Mouse (Mus musculus) midbrain, embryonic 11.5 days (tissue): Measurements from ENCODE around the gene Plac1. TPM values are rescaled to one million over a fixed set of nuclear protein-coding genes. Genes with fewer than 3 reads are reported as not detected.
A peak's percentile ranks its signal among the peaks of the same experiment; 100 is the strongest.
"Not testable (repeated sequence)": the region's sequence is repeated elsewhere in the genome, so short reads cannot be mapped to it uniquely, and the experiment has no call there.

Source experiments
- ATAC-seq: fragments of 200-750 bp; cut with Nextera tagmentation; 2 replicates; pipeline ENCODE4 v1.8.0; 2017; ENCODE audit warnings: moderate TSS enrichment, moderate library complexity; ENCODE audit not compliant: low FRiP score
- DNase-seq: peaks from one replicate; pipeline ENCODE4 v3.0.0; 2015; ENCODE audit warnings: low spot score; ENCODE audit errors: missing footprints
- H3K27ac ChIP-seq: fragments of 300-500 bp; sonication (generic); 2 replicates; pipeline ENCODE4 v1.5.1; 2014; ENCODE audit warnings: low read depth, low read length
- H3K27me3 ChIP-seq: fragments of 300-500 bp; sonication (generic); 2 replicates; pipeline ENCODE4 v1.6.1; 2014; ENCODE audit warnings: mild to moderate bottlenecking, low read length, moderate library complexity, mixed read lengths; ENCODE audit not compliant: control insufficient read depth, insufficient read depth
- H3K36me3 ChIP-seq: fragments of 300-500 bp; sonication (generic); 2 replicates; pipeline ENCODE4 v1.6.1; 2014; ENCODE audit warnings: mild to moderate bottlenecking, low read length, moderate library complexity, mixed read lengths; ENCODE audit not compliant: control insufficient read depth, insufficient read depth
- H3K4me1 ChIP-seq: fragments of 300-500 bp; sonication (generic); 2 replicates; pipeline ENCODE4 v1.6.1; 2014; ENCODE audit warnings: low read length; ENCODE audit not compliant: control insufficient read depth, insufficient read depth
- H3K4me2 ChIP-seq: fragments of 300-500 bp; sonication (generic); 2 replicates; pipeline ENCODE4 v1.6.1; 2014; ENCODE audit warnings: mild to moderate bottlenecking, moderate library complexity
- H3K4me3 ChIP-seq: fragments of 300-500 bp; sonication (generic); 2 replicates; pipeline ENCODE4 v1.5.1; 2014; ENCODE audit warnings: low read depth, low read length
- H3K9ac ChIP-seq: fragments of 300-500 bp; sonication (generic); 2 replicates; pipeline ENCODE4 v1.6.1; 2014; ENCODE audit warnings: low read length
- H3K9me3 ChIP-seq: fragments of 300-500 bp; sonication (generic); 2 replicates; pipeline ENCODE4 v1.6.1; 2016; ENCODE audit warnings: low read length; ENCODE audit not compliant: control insufficient read depth
- WGBS: fragments of 180-500 bp; shearing (Covaris S2); extraction: QIAGEN DNeasy Blood & Tissue Kit; methylation state at CpG from one replicate; pipeline ENCODE4 v1.1.7; 2014; 5-methylcytosine and 5-hydroxymethylcytosine counted together
- microRNA counts: library from miRNA; unstranded; fragments of <30 nt; microRNA quantifications from one replicate; lab custom pipeline; 2015
- microRNA-seq: library from miRNA; unstranded; fragments of <30 nt; microRNA quantifications from one replicate; pipeline ENCODE4, GENCODE M21; 2017
- polyA plus RNA-seq: library from polyadenylated mRNA; unstranded; fragments of >200 nt; fragmentation: Nextera tagmentation; extraction: Ambion mirVana; gene quantifications from 2 replicates; pipeline ENCODE4 v1.2.1, GENCODE M21; 2014

Gene Plac1
- polyA plus RNA-seq, 1 experiment from 2014 or later: 1.9 TPM

DNA sequence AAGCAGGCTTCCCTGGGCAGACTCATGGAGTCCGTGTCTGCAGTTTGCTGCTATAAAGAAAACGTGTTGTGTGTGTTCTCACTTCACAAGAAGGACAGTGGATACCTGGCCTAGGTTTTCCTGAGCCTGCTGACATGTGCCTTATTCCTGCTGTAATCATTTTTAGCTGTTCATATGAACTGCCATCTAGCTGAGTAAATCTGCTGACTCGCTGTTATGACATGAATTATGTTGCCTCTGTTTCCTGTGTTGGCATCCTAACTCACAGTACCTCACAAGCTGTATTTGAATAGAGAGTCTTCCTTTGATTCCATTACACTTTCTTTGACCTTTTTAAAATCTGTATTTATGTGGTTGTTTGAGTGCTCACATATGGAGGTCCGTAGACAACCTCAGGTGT is 201.7 kb downstream of the Plac1 start:
- 87% methylated on average over 4 of the region's 4 CpGs for WGBS
- H3K4me3 ChIP-seq: no peak overlapping the region
- H3K4me2 ChIP-seq: no peak overlapping the region
- H3K27me3 ChIP-seq: no peaks in the 10 kb centered on the region
- no peaks in the 10 kb centered on the region for H3K36me3 ChIP-seq
- H3K9me3 ChIP-seq: no peaks in the 10 kb centered on the region
- DNase-seq: no peak
- H3K27ac ChIP-seq: no peak overlapping the region
- no peak for ATAC-seq
- H3K9ac ChIP-seq: no peak overlapping the region
- no peaks in the 10 kb centered on the region for H3K4me1 ChIP-seq

- Histone ChIP-seq H3K36me3 (no peaks in the 10 kb centered on the region), H3K9ac (no peak overlapping the region), H3K27me3 (no peaks in the 10 kb centered on the region), H3K9me3 (no peaks in the 10 kb centered on the region), H3K27ac (no peak overlapping the region), H3K4me2 (no peak overlapping the region), H3K4me1 (no peaks in the 10 kb centered on the region), H3K4me3 (no peak overlapping the region)
- 83% methylated on average over 5 of the region's 5 CpGs for WGBS
- DNase-seq (no peak), ATAC-seq (no peak)
Measured at GRCm38 (mm10) chrX:53029559-53029958, 210.4 kb downstream of the Plac1 start.

- no peaks in the 10 kb centered on the region for H3K27me3 ChIP-seq
- no peaks in the 10 kb centered on the region for H3K9me3 ChIP-seq
- WGBS: 66% methylated on average over 11 of the region's 11 CpGs
- no peak overlapping the region for H3K9ac ChIP-seq
- ATAC-seq: no peak
- no peak overlapping the region for H3K4me2 ChIP-seq
- H3K27ac ChIP-seq: no peak overlapping the region
- no peak for DNase-seq
- H3K4me3 ChIP-seq: no peak overlapping the region
- no peaks in the 10 kb centered on the region for H3K36me3 ChIP-seq
- H3K4me1 ChIP-seq: no peaks in the 10 kb centered on the region
Measured at GRCm38 (mm10) chrX:53025471-53026223, 214.3 kb downstream of the Plac1 start.

GRCm38 (mm10) chrX:53024268-53024667 is 215.6 kb downstream of the Plac1 start:
- H3K36me3 ChIP-seq, H3K27me3 ChIP-seq, H3K9me3 ChIP-seq, H3K27ac ChIP-seq, DNase-seq, H3K4me3 ChIP-seq, H3K9ac ChIP-seq, H3K4me2 ChIP-seq, H3K4me1 ChIP-seq: not testable (repeated sequence)
- 29% methylated on average over 3 of the region's 3 CpGs for WGBS
- ATAC-seq: peak; percentile 24; the same call in 1 of the 2 replicates

DNA sequence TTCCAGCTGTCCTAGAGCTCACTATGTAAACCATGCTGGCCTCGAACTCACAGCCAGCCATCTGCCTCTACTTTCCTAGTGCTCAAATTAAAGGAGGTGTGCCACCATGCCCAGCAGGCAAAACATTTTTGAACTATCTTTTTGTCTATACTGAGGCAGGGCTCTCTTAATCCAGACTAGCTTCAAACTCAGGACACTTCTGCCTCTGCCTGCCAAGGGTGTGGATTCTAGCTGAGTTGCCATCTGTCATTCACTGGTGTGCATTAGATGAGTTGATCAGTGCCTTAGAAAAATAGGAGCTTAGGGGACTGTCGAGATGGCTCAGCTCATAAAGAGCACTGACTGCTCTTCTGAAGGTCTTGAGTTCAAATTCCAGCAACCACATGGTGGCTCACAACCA is 216.9 kb downstream of the Plac1 start:
- Histone ChIP-seq H3K4me3 (no peak overlapping the region), H3K9me3 (no peaks in the 10 kb centered on the region), H3K27me3 (no peaks in the 10 kb centered on the region), H3K4me2 (no peak overlapping the region), H3K4me1 (no peaks in the 10 kb centered on the region), H3K36me3 (no peaks in the 10 kb centered on the region), H3K9ac (no peak overlapping the region), H3K27ac (no peak overlapping the region)
- DNase-seq (no peak), ATAC-seq (no peak)
- 81% methylated on average over 2 of the region's 2 CpGs for WGBS

MicroRNA genes within 50 kb of the gene (microRNA counts, 519-probe panel; counts per million panel counts)
- microRNA mmu-miR-322 (lab: Ali Mortazavi, UCI) (5,512 counts per million, percentile 70 among the panel's probes with 10 or more counts), microRNA mmu-miR-351 (lab: Ali Mortazavi, UCI) (3,016 counts per million, percentile 12 among the panel's probes with 10 or more counts), microRNA mmu-miR-450a-3p (lab: Ali Mortazavi, UCI) (not detected), microRNA mmu-miR-450a-5p (lab: Ali Mortazavi, UCI) (5,342 counts per million, percentile 66 among the panel's probes with 10 or more counts), microRNA mmu-miR-450b-3p (lab: Ali Mortazavi, UCI) (not detected), microRNA mmu-miR-450b-5p (lab: Ali Mortazavi, UCI) (not detected), microRNA mmu-miR-503 (lab: Ali Mortazavi, UCI) (not detected), microRNA mmu-miR-542-3p (lab: Ali Mortazavi, UCI) (not detected), microRNA mmu-miR-542-5p (lab: Ali Mortazavi, UCI) (not detected)

Small RNA genes within 50 kb of the gene (microRNA-seq; reads per million reads assigned to microRNA genes)
- 20,157 reads per million, percentile 98 among the genes with 10 or more reads in this experiment for gene Mir322
- gene Mir351: 1,182 reads per million, percentile 79 among the genes with 10 or more reads in this experiment
- gene Mir450-1: 15.9 reads per million, percentile 35 among the genes with 10 or more reads in this experiment
- 6.3 reads per million, percentile 24 among the genes with 10 or more reads in this experiment for gene Mir450-2
- gene Mir450b: 158 reads per million, percentile 59 among the genes with 10 or more reads in this experiment
- gene Mir503: 645 reads per million, percentile 73 among the genes with 10 or more reads in this experiment
- 441 reads per million, percentile 70 among the genes with 10 or more reads in this experiment for gene Mir542

Other genes with a start within 250 kb of the Plac1 start
- gene Fam122b, start 29.7 kb upstream of the Plac1 start, polyA plus RNA-seq: 8.5 and 9.0 TPM in 2 replicates
- not detected in 2 replicates for gene Fam122c, start 33.3 kb upstream of the Plac1 start, polyA plus RNA-seq
- gene Mospd1, start 130.4 kb upstream of the Plac1 start, polyA plus RNA-seq: 66.9 and 72.7 TPM in 2 replicates
- gene Etd, start 194.8 kb upstream of the Plac1 start, polyA plus RNA-seq: not detected in 2 replicates